ENCODE assay signal across 14 mouse cellular contexts in the genomic region with DNA sequence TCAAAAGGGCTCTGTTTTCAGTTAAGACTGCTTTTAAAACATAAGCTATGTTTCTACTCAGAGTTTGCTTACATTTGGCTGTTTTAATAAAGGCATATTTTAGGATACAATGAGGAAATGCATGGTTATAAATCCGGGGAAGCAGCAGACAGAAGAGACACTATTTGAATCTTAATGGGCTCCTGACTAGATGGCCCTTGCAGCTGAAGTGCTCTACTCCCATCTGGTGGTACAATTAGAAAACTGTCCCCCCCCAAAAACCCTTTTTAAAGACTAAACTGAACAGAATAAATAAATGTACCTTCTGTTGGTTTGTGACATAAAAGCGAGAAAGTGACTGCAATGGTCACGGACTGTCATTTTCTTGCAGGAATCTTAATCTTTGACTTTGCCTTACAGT. TPM values are rescaled to one million over a fixed set of nuclear protein-coding genes. Genes with fewer than 3 reads are reported as not detected.
A peak's percentile ranks its signal among the peaks of the same experiment; 100 is the strongest.
DNase-seq lines count a peak whose midpoint lies in the region; ATAC-seq and TF ChIP-seq lines count a peak whose summit lies in the region.
"Had no signal": no experiment of that assay in that cellular context is flagged by ENCODE, and none has a peak within 500 bp of the region (broad histone marks: within the 10 kb centered on the region; RNA-seq: fewer than 3 reads in every experiment).

No protein-coding gene starts in this region.

- WGBS in forebrain, postnatal 0 days = 64% methylated on average over 3 of the region's 3 CpGs
- WGBS in forebrain, embryonic 11.5 days = 74% methylated on average over 3 of the region's 3 CpGs

- in situ Hi-C loops in Patski (cut with MboI; ENCODE audit: low pct_unique_long_range_greater_than_20kb) = no loop called here

- POLR2A ChIA-PET in Patski (lab: Charles Lee) = no interaction called here

- no peaks in the 10 kb centered on the region for H3K27me3 ChIP-seq in forebrain, postnatal 0 days (ENCODE audit: insufficient read depth, low read length)
- peaks cover 16% of the 10 kb centered on the region; the same call in 1 of the 2 replicates for H3K27me3 ChIP-seq in forebrain, embryonic 11.5 days (ENCODE audit: control insufficient read depth, insufficient read depth, low read length)
- peaks cover 71% of the 10 kb centered on the region for H3K27me3 ChIP-seq in Patski

- no peaks in the 10 kb centered on the region for H3K9me3 ChIP-seq in forebrain, postnatal 0 days (ENCODE audit: low read length)
- H3K9me3 ChIP-seq in forebrain, embryonic 11.5 days (ENCODE audit: control insufficient read depth, low read length) = no peaks in the 10 kb centered on the region
- H3K9me3 ChIP-seq: heart, embryonic 12.5 days; liver, embryonic 15.5 days; megakaryocyte, embryonic 14.5 days; neural tube, embryonic 12.5 days had no signal

- H3K4me3 ChIP-seq in forebrain, postnatal 0 days (ENCODE audit: low read depth, low read length) = no peak overlapping the region
- H3K4me3 ChIP-seq in forebrain, embryonic 11.5 days (ENCODE audit: low read depth, low read length) = no peak overlapping the region
- H3K4me3 ChIP-seq in left cerebral cortex, adult 2 months = no peak overlapping the region
- H3K4me3 ChIP-seq: heart, embryonic 12.5 days; liver, embryonic 15.5 days; megakaryocyte, embryonic 14.5 days; neural tube, embryonic 12.5 days had no signal

- H3K4me2 ChIP-seq in forebrain, postnatal 0 days (ENCODE audit: low read depth) = no peak overlapping the region
- H3K4me2 ChIP-seq in forebrain, embryonic 11.5 days (ENCODE audit: low read depth, low read length, severe bottlenecking) = no peak overlapping the region
- H3K4me2 ChIP-seq: heart, embryonic 12.5 days; liver, embryonic 15.5 days; neural tube, embryonic 12.5 days had no signal

- no peaks in the 10 kb centered on the region for H3K4me1 ChIP-seq in forebrain, postnatal 0 days (ENCODE audit: insufficient read depth)
- no peaks in the 10 kb centered on the region for H3K4me1 ChIP-seq in forebrain, embryonic 11.5 days (replicated peaks; ENCODE audit: control insufficient read depth, insufficient read depth, low read length)
- H3K4me1 ChIP-seq: liver, embryonic 15.5 days; megakaryocyte, embryonic 14.5 days; neural tube, embryonic 12.5 days had no signal

- TF ChIP-seq CTCF in forebrain, postnatal 0 days (IDR thresholded peaks at IDR 0.05; ENCODE audit: low read depth) = peak; percentile 60
- TF ChIP-seq CTCF in left cerebral cortex, adult 2 months (IDR thresholded peaks at IDR 0.05) = peak; percentile 58
- peak; percentile 48 for TF ChIP-seq CTCF in Patski (IDR thresholded peaks at IDR 0.05)

- DNase-seq in forebrain, postnatal 0 days = peak; percentile 25
- DNase-seq in forebrain, embryonic 11.5 days (ENCODE audit: low spot score) = no peak
- no peak for DNase-seq in left cerebral cortex, adult 2 months (ENCODE audit: extremely low spot score in 1 of 2, low spot score in 2 of 2)
- DNase-seq in left cerebral cortex, postnatal 4 days = no peak
- DNase-seq in 3T3-L1 (ENCODE audit: low read depth, low spot score) = peak; percentile 32
- no peak for DNase-seq in Patski (ENCODE audit: low read depth, low spot score)
- DNase-seq in yolk sac, embryonic 10.5 days (ENCODE audit: low spot score) = no peak
- no peak for DNase-seq in cerebellum, adult 18-20 months
- DNase-seq: kidney, postnatal 36 days had no signal

- no peaks in the 10 kb centered on the region for H3K36me3 ChIP-seq in forebrain, postnatal 0 days (ENCODE audit: insufficient read depth)
- H3K36me3 ChIP-seq in forebrain, embryonic 11.5 days (ENCODE audit: control insufficient read depth, insufficient read depth, low read length) = no peaks in the 10 kb centered on the region
- H3K36me3 ChIP-seq: heart, embryonic 12.5 days; liver, embryonic 15.5 days; neural tube, embryonic 12.5 days had no signal

- CTCF ChIA-PET in Patski (lab: Charles Lee) = interaction anchor here (1.8 kb wide), 1 partner anchor 14 kb away, joined by 4 read pairs; no protein-coding TSS in a partner anchor

- H3K9ac ChIP-seq in forebrain, postnatal 0 days = no peak overlapping the region
- H3K9ac ChIP-seq in forebrain, embryonic 11.5 days (ENCODE audit: low read length) = no peak overlapping the region
- H3K9ac ChIP-seq: heart, embryonic 12.5 days; liver, embryonic 15.5 days; neural tube, embryonic 12.5 days had no signal

- peak; percentile 62 for ATAC-seq in forebrain, postnatal 0 days
- ATAC-seq in forebrain, embryonic 11.5 days (replicated peaks; ENCODE audit: low FRiP score) = no peak
- ATAC-seq in Patski = no peak

- H3K27ac ChIP-seq in forebrain, postnatal 0 days (ENCODE audit: low read depth, low read length) = no peak overlapping the region
- H3K27ac ChIP-seq in forebrain, embryonic 11.5 days (ENCODE audit: low read depth, low read length) = no peak overlapping the region
- no peak overlapping the region for H3K27ac ChIP-seq in left cerebral cortex, adult 2 months
- H3K27ac ChIP-seq: liver, embryonic 15.5 days; neural tube, embryonic 12.5 days had no signal

- intact Hi-C loops in left cerebral cortex, adult 2 months (cut with DNase I) = loop anchor here (5.0 kb wide), 1 partner anchor 440 kb away; no protein-coding TSS in a partner anchor
- intact Hi-C loops in left cerebral cortex, postnatal 4 days (cut with DNase I) = no loop called here

RNA-seq across cellular contexts. Expression of a gene that starts 24.5 kb away (rescaled TPM):
- 17.1 and 20.2 TPM in 2 replicates for total RNA-seq in forebrain, postnatal 0 days (2014; rRNA removed)
- polyA plus RNA-seq in forebrain, postnatal 0 days (2015; fragmentation: Nextera tagmentation; extraction: Ambion mirVana) = 34.3 and 35.2 TPM in 2 replicates
- polyA plus RNA-seq in forebrain, embryonic 11.5 days (2014; fragmentation: Nextera tagmentation; extraction: Ambion mirVana) = 38.5 and 44.6 TPM in 2 replicates
- 10 to 100 TPM; 18.9 to 20.6 TPM for total RNA-seq in left cerebral cortex, adult 2 months (2021)
- 10 to 100 TPM; 14.5 to 19.7 TPM for total RNA-seq in left cerebral cortex, postnatal 4 days (2021)
- 77.6 TPM for polyA plus RNA-seq in Patski (2021)

RNA-seq across cellular contexts. Expression of a gene that starts 24.6 kb away (rescaled TPM):
- total RNA-seq in forebrain, postnatal 0 days (2014; rRNA removed) = 14.3 and 17.8 TPM in 2 replicates
- 9.8 and 11.4 TPM in 2 replicates for polyA plus RNA-seq in forebrain, postnatal 0 days (2015; fragmentation: Nextera tagmentation; extraction: Ambion mirVana)
- polyA plus RNA-seq in forebrain, embryonic 11.5 days (2014; fragmentation: Nextera tagmentation; extraction: Ambion mirVana) = 13.3 and 13.6 TPM in 2 replicates
- total RNA-seq in left cerebral cortex, adult 2 months (2021) = 1 to 10 TPM; 7.9 to 8.7 TPM
- 10 to 100 TPM; 18.4 to 20.5 TPM for total RNA-seq in left cerebral cortex, postnatal 4 days (2021)
- polyA plus RNA-seq in Patski (2021) = 18.3 TPM

RNA-seq across cellular contexts. Expression of a gene that starts 24.7 kb away (rescaled TPM):
- not detected in 2 replicates for total RNA-seq in forebrain, postnatal 0 days (2014; rRNA removed)
- polyA plus RNA-seq in forebrain, postnatal 0 days (2015; fragmentation: Nextera tagmentation; extraction: Ambion mirVana) = 0.12 TPM in 1 of 2 replicates, not detected in the other
- polyA plus RNA-seq in forebrain, embryonic 11.5 days (2014; fragmentation: Nextera tagmentation; extraction: Ambion mirVana) = not detected in 2 replicates
- not detected for total RNA-seq in left cerebral cortex, adult 2 months (2021)
- total RNA-seq in left cerebral cortex, postnatal 4 days (2021) = not detected
- polyA plus RNA-seq in Patski (2021) = not detected
- total RNA-seq: adrenal gland, postnatal 4 days had no signal
- polyA plus RNA-seq: heart, embryonic 12.5 days; liver, embryonic 15.5 days; neural tube, embryonic 12.5 days had no signal

Comparison
In these comparisons a context has a peak if more than half of its experiments do, and no peak if none do; other contexts are left out.
1. DNase-seq: peak in forebrain, postnatal 0 days (single experiment) and 3T3-L1 (single experiment); none in forebrain, embryonic 11.5 days (single experiment), left cerebral cortex, adult 2 months (0 of 2), left cerebral cortex, postnatal 4 days (single experiment), Patski (single experiment), yolk sac, embryonic 10.5 days (single experiment) and cerebellum, adult 18-20 months (0 of 2).
2. Peak in every context shown above with its lines, with median percentiles within 50 percentile points of each other: CTCF ChIP-seq.